Mouse (Mus musculus) embryonic fibroblast, embryonic 13.5 days (primary cell): ENCODE measurements around the gene Snupn.

Source experiments
- CTCF ChIP-seq: IDR thresholded peaks from 2 replicates; pipeline ENCODE4 v1.5.1; 2011; ENCODE audit warnings: mild to moderate bottlenecking, control low read depth, low read length, moderate library complexity, borderline replicate concordance; ENCODE audit not compliant: insufficient read depth
- POLR2A ChIP-seq: IDR thresholded peaks from 2 replicates; pipeline ENCODE4 v1.6.1; 2011; ENCODE audit warnings: low read depth, mild to moderate bottlenecking, control low read depth, low read length, moderate library complexity

GRCm38 (mm10) chr9:56956966-56957675 lies 6.4 kb downstream of the Snupn start:
- TF ChIP-seq CTCF (no peak), POLR2A (no peak)
